Mouse (Mus musculus) liver (tissue): ENCODE data around the gene Tmsb15l.
"Not testable (repeated sequence)": the region's sequence is repeated elsewhere in the genome, so short reads cannot be mapped to it uniquely, and the experiment has no call there.

Source experiments
- DNase-seq: peaks from one replicate; pipeline ENCODE4 v3.0.0-alpha.2; 2020; ENCODE audit warnings: mixed read lengths

Gene Tmsb15l

DNA sequence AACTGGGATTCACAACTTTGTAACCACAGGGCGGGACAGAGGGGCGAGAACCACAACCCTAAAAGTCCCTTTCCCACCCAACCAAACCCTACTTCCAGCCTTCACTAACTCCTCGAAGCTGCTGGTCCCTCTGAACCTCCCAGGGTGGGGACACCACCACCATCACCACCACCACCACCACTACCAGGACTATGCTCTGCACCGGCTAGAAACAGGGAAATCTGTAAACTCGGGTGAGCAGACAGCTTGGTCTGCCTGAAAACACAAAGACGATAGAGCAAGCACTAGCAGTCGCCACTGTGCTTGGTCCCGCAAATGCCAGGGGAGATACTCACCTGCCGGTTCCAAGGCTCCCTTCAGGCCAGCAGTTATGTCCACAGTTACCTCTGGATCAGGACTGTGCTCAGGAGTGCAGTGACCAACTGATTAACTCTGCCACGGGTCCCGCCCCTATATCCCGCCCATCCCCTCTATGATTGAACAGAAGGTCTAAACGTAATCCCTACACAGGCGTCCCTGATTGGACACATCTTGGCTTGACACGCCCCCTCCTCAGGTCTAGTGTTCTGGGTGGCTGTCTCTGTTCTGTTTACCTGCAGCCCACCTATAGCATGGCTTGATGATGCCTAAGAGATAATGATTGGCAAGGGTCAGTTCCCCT lies at the start of gene Tmsb15l, which contains the start of gene Tmsb15b1:
TSS of gene Tmsb15l (minus strand) at position 446 of the 661 bp plus-strand sequence.
TSS of gene Tmsb15b1 (minus strand) at position 451 of the 661 bp plus-strand sequence.
- peak; percentile 61 for DNase-seq

DNA sequence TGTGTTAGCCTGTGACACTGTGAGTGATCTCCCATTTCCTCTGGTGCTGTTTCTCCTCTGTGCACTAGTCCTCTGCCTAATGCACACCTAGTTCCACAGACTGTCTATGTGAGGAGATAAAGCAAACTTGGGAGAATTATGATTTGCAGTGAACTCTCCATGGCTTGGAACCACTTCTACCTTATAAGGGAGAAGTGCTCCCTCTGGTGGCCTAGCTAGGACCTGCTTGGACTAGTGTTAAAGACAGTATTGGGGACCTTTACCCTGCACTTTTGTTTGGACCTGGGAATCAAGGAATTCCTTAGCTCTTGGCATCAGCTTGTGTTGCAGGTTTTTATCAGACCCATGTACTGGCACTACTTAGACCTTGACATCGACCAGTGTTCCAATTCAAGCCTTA lies 42.6 kb upstream of the Tmsb15l start:
- DNase-seq: peak; percentile 60

- no peak for DNase-seq
Observed at GRCm38 (mm10) chrX:137017668-137018067, 41.0 kb upstream of the Tmsb15l start.

GRCm38 (mm10) chrX:137015099-137015709 lies 38.5 kb upstream of the Tmsb15l start:
- DNase-seq: peak; percentile 37

DNA sequence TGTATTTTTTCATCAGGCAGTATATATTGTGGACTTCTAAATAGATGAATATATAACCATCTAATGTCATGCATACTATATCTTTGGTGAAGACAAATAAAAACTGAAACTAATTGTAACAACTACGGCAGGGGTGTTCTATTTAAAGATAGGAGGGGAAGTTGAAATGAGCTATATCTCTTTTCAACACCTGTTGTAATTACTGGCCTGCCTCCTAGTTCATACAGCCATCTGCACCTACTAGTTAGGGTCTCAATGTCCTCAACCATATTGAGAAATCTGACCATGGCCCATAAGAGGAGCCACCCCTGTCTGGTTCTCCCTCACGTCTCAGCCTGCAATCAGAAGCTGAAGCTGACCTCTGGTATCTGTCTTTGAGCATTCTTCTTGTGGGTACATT lies 19.6 kb upstream of the Tmsb15l start:
- DNase-seq: no peak

DNA sequence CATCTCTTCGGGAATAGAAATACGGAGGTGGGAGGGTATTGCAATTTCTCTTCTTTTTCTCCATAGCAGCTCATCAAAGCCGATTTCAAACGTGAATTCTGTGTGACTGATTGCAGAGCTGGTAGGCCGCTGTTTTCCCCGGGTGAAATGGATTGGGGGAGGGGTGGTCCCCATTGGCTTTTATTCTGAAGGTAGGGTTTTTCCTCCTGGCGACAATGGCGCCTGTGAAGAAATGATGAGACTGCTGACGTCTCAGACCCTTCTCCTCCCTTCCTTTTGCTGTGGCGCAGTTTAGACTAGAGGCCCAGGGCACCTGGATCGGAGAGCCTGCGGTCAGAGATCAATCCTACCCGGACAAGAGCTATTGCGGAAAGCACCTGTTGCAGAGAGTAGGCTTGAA lies 17.0 kb upstream of the Tmsb15l start:
- DNase-seq: no peak

- DNase-seq: peak; percentile 41
Observed at GRCm38 (mm10) chrX:136992978-136993547, 16.4 kb upstream of the Tmsb15l start, which contains the start of gene Zcchc18. Gene Zcchc18 (plus strand): TSS chrX:136993155.

GRCm38 (mm10) chrX:136992191-136992965 lies 15.7 kb upstream of the Tmsb15l start:
- DNase-seq: no peak

DNA sequence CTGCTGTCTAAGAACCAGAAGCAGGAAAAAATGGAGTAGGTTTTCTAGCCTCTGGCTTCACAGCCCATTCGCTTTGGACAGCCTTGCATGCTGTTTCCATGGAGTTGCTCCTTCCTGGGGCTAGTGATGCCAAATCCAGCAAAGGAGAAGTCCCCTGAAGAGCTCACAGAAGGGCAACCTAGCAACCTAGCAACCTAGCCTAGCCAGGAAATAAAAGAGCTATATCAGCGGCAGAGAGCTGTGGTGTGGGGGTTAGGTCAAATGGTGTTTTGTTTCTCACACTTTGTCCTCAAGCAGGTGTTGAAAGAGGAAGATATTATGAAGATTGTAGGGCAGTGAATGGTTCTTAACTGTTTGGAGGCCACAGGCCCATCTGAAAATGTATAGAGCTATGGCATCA lies 14.6 kb upstream of the Tmsb15l start:
- no peak for DNase-seq

GRCm38 (mm10) chrX:136986039-136986438 lies 9.4 kb upstream of the Tmsb15l start:
- no peak for DNase-seq

GRCm38 (mm10) chrX:136978616-136979015 lies 1.9 kb upstream of the Tmsb15l start:
- DNase-seq: no peak

DNA sequence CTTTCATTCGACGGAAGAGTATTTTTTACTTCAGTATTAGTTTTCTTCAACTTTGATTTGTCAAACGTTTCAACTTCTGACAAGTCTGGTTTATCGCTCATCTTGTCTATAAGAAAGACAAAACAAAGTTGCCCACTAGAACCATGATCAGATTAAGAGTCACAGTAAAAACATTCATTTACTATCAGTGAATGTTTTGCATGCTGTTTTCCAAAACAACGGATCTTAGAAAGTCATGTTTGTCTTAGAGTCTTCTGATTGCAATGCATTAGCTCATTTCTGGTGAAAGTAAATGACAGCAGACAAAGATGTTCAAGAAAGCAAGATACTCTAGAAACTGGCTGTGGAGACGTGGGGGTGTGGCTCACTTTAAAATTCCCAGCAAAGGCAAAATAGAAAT lies 1.3 kb downstream of the Tmsb15l start, which contains the start of gene Tmsb15b2:
TSS of gene Tmsb15b2 (minus strand) at position 101 of the 400 bp plus-strand sequence.
- not testable (repeated sequence) for DNase-seq

DNA sequence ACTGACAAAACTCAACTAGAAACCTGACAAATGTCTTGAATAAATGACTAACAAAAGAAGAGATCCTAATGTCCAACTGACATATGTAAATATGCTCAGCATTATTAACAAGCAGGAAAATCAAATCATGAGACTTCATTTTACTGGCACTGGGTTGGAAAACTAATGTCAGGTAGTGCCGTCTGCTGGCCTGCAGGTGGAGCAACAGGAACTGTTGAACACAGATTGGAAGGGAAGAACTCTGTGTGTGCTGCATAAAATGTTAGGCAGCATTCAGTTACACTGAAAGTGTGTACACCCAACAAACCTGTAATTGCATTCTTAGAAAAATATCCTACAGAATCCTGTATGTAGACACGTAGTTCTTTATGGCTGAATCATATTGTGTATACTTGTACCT lies 17.0 kb downstream of the Tmsb15l start:
- no peak for DNase-seq

GRCm38 (mm10) chrX:136958300-136958699 lies 18.4 kb downstream of the Tmsb15l start:
- not testable (repeated sequence) for DNase-seq

DNA sequence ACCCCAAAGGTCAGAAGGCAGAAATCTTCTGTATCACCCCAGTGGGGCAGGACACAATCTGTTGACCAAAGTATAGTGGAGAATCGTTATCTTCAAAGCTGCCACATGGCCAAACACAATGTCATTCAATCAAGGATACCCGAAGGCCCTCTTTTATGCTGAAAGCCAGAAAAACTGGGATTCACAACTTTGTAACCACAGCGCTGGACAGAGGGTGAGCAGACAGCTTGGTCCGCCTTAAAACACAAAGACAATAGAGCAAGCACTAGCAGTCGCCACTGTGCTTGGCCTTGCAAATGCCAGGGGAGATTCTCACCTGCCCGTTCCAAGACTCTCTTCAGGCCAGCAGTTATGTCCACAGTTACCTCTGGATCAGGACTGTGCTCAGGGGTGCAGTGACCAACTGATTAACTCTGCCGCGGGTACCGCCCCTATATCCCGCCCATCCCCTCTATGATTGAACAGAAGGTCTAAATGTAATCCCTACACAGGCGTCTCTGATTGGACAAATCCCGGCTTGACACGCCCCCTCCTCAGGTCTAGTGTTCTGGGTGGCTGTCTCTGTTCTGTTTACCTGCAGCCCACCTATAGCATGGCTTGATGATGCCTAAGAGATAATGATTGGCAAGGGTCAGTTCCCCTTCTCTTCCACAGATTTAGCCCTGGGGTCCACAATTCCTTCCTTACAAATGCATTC lies 18.9 kb downstream of the Tmsb15l start:
- peak; percentile 24 for DNase-seq

DNA sequence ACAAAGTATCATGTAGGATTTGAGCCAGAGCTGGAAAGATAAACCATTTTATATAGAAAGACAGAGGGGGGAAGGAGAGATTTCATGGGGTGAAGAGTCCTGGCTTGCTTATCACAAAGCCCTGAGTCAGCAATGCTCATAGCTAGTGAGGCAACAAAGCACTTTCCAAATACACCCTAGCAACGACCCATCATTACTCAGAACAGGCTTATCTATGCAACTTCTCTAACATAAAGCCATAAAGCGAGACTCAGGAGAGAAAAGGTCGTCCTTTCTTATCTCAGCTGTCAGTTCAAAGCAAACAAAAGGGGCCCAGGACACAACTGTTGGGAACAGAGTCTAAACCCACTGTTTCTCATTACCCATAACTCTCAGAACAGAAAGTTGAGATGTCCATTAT lies 38.7 kb downstream of the Tmsb15l start:
- no peak for DNase-seq

DNA sequence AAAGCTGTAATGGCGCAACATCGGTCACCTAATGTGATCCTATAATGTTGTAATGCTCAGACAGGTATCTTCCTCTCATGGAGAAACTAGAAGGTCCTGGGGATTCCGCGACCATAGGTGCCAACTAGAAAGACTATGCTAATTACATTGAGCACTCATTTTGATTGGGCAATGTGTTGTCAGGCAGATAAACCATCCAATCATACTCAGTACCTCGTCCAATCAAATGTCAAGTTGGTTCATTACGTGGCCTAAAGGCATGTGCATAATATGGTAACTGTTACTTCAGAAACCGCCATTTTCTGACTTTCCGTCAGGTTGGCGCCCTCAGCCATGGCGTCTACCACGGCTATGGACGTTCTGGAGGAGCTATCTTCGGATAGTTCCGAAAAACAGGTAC lies 49.6 kb downstream of the Tmsb15l start, which contains the start of gene H2bfm:
TSS of gene H2bfm (plus strand) at position 295 of the 400 bp plus-strand sequence.
- DNase-seq: no peak

DNA sequence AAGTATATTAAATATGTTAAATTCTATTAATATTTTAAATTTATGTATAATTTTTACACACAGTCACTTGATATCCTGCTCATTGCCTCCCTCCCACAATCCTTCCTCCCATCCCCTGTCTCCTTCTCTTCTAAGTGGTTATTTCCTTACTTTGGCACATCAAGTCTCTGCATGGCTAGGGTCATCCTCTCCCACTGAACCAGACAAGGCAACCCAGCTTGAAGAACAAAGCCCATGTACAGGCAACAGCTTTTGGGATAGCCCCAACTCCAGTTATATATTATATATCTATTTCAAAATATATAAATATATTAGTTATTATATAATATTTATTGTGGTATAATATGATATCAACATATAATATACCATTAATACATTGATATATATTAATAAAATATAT lies 50.8 kb downstream of the Tmsb15l start:
- DNase-seq: no peak
